Mouse (Mus musculus) telencephalon, adult 2 months (tissue): Measurements from ENCODE around the gene Rab3a.

Source experiments
- DNase-seq: peaks from one replicate; pipeline ENCODE4 v3.0.0-alpha.2; 2011; ENCODE audit warnings: low read depth, low spot score

Gene Rab3a

DNA sequence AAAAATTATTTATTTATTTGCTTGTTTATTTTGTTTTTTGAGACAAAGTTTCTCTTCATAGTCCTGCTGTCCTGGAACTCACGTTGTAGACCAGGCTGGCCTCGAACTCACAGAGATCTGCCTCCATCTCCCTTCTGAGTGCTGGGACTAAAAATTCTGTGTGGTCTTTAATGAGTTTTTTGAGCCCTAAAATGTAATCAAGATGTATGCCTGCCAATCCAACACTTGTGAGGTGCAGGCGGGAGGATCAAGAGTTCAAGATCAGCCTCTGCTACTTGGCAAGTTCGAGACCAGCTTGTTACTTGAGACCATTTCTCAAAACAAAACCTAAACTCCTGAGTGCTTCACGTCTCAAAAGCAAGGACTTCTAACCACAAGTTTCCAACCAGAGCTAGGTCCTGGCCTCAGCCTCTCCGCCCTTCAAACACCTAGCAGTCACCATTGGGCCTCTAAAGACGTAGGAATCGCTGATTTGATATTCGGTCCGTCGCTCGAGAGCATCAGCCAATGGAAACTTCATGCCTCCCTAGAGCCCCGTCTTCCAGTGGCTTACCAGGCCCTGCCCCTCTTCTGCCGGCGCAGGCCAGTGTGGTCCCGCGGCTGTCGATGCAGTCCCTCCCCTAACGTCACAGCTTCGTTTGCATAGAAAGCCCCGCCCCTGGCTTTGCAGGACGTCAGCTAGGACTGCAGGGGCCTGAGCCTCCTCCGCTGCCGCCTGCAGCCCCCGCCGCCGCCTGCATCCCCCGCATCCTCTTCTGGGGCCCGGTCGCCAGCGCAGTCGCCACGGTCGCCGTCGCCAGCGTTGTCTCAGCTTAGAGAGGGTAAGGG lies at the start of gene Rab3a:
TSS of gene Rab3a (plus strand) at position 637 of the 828 bp plus-strand sequence.
- peak; percentile 99 for DNase-seq

DNA sequence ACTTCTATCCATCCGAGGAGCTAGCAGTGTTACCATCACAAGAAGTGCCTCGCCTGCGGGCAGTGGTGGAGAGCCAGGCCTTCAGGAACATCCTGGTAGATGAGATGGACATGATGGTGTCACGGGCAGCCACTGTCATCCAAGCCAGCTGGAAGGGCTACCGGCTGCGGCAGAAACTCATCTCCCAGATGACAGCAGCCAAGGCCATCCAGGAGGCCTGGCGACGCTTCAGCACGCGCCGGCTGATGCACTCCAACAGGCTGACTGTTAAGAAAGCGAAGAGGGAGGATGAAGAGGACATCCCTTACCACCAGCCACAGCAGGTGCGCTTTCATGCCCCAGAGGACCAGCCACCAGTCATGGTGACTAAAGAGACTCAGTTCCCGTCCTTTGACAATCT lies 46.2 kb upstream of the Rab3a start:
- DNase-seq: no peak

DNA sequence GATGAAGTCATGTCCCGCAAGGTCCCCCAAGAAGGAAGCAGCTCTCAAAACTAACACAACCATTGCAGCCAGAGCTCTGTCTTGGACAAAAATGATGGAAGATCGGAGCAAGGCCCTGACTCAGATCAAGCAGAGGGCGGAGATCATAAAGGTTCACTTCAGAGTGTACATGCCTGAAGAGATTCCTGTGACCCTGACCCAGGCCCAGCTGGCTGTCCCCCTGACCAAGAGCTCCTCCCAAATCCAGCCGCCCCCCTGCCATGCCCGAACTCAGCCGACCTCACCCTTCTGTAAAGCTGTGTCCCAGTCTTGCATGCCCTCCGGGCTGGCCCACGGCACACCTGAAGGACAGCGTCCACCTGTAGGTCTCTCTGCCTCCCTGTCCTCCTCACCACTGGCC lies 44.7 kb upstream of the Rab3a start:
- DNase-seq: no peak

DNA sequence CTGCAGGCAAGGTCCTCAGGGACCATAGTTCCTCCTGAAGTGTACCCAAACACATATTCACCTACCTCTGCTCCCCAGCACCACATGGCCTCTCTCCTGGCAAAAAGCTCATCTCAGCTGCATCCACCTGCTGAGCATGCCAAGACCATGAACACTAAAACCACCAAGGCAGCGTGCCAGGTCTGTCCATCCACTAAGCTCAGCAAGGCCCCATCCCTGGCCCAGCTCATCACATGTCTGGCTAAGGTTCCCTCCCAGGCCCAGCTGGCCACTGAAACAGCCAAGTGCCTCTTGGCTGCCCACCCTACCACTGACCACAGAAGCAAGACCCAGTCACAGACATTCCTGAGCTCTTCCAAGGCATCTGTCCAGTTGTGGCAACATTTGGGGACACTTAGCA lies 44.2 kb upstream of the Rab3a start:
- DNase-seq: no peak

DNA sequence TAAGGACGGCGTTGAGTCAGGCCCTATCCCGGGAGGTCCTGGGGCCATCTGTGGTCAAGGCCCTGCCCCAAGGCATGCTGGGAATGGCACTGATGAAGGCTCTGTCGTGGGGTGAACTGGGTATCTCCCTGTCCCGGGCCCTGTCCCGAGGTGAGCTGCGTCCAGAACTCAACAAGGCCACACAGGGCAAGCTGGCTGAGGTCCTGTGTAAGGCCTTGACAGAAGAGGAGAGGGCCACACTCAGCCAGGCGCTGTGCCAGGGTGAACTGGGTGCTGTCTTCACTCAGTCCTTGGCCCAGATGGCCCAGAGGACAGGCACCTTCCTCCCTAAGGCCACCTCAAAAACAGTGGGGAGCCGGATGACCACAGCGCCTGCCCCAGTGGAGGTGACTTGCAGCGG lies 43.4 kb upstream of the Rab3a start:
- no peak for DNase-seq

DNA sequence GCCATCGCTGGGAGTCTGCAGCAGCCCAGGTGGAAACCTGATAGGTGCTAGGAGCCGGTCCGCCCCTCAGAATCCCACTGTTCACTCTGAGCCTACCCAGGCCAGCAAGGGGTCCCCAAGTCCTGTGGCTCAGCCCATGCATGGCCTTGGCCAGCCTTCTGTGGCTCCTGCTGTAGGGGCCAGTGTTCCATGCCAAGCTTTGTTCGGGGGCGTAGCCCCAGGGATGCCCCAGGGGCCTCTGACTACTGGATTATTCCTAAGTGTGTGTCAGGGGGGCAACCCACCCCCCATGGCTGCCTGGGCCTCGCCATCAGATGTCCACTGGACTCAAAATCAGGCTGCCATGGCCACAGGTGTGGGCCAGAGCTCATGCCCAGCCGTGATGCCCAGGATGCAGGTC lies 40.5 kb upstream of the Rab3a start:
- no peak for DNase-seq

DNA sequence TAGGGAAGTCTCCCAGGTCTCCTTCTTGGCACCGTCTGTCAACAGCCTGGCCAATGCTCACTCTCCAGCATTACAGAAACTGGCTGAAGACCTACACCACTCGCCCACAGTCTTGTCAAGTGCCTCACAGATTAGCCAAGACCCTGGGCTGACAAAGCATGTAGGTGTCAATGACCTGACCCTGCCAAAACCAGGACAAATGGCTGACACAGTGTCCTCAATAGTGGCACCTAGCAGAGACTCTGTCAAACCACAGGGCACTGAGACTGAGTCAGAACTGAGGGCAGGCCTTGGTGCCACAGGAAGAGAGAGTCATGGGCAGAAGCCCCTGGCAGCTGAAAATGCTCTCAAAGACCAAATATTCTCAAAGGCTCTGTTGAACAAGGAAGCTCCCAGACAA lies 39.4 kb upstream of the Rab3a start:
- no peak for DNase-seq

DNA sequence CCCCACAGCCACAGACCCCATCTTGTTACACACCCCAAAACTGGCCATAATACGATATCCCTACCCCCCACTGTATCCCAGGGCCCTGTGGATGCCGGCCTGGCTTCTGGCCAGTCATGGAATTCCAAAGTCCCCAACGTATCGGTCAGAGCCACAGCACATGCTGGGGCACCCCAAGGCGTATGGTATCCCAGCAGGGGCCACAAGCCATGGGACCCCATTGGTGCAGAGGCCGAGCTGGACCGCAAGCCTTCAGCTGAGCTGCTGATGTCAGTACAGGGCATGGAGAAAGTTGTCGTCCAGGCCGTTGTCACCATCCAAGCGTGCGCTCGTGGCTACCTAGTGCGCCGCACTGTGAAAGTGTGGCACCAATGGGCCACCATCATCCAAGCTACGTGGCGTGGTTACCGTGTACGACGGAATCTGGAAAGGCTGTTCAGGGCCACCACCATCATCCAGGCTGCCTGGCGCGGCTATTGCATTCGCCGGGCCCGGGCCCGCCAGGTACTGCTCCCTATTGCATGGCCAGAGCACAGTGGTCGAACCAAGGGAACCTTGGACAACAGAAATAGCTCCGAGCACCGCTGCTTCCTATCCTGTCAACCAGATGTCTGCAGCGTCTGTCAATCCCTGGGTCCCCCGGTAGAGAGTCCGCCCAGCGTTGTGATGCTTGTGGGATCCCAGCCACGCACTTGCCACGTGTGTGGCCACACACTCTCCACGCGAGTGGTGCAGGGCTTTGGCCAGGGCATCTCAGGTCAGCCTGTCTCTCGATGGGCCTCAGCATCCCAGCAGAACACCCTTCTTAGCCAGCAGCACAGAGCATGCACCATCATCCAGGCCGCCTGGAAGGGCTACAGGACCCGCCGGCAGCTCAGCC lies 37.7 kb upstream of the Rab3a start:
- DNase-seq: no peak

DNA sequence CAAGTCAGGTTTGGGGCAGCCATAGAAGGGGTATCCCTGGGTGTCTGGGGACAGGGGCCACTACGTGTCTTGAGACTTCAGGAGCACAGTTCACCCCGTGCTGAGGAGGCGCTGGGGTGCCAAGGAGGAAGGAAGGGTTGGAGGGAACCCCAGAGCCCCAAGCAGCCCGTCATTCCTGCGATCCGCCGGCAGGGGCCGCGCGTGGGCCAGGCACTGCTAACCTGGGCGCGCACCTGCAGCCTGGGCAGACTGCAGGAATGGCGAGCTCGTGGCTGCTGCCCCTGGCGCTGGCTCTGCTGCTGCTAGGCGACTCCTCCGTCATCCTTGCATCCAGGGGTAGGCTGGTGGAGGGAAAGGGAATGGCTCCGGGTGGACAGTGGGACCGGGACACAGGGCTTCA lies 36.2 kb upstream of the Rab3a start, which contains the start of gene Gm3336:
TSS of gene Gm3336 (plus strand) at position 247 of the 400 bp plus-strand sequence.
- no peak for DNase-seq

DNA sequence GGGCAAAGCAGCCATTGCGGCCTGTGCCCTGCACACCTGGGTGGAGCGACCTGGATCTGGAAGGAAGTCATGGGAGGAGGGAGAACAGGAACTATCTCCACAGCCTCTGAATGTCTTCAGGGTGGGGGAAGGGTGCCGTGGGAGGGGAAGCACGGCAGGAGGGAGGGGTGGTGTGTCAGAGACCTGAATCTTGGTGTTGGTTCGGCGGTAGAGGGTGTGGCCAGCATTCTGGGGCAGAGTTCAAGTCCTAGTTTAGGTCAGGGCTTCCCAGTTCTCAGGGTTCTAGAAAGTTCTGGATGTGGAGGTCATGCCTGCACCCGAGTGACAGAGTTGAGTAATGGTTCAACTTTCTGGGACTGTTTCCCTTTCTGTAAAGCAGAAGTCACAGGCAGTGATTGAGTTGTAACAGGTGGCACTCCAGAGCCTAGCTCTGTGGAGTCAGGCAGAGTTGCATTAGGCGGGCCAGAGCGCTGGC lies 34.6 kb upstream of the Rab3a start:
- no peak for DNase-seq

DNA sequence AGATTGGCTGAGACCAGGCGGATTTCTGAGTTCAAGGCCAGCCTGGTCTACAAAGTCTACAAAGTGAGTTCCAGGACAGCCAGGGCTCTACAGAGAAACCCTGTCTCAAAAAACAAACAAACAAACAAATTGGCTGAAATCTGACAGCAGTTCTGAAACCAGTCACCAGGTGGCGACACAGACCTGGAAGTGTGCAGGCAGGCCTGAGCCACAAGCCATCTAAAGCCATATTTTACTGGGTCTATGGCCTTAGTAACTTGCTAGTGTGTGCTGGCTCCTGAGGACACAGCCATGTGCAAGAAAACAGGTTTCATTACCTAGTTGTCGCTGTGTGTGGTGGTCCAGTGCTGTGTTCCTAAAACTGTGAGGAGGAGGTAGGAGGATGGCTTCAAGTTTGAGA lies 33.7 kb upstream of the Rab3a start:
- no peak for DNase-seq

DNA sequence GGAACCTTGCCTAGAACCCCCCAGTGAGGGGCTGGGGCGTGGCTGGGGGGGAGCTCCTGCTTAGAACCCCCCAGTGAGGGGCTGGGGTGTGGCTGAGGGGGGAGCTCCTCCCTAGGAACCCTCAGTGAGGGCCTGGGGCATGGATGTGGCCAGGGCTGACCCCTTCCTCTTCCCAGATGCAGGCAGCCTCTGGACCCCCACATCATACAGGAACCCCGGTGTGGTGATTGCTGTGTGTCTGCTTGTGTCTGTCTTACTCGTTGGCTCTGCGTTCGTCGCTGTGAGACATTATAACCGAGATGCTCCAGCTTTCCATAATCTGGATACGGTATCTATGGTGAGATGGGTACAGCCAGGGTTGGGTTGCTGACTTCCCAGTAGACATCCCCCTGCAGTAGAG lies 32.9 kb upstream of the Rab3a start:
- DNase-seq: no peak

DNA sequence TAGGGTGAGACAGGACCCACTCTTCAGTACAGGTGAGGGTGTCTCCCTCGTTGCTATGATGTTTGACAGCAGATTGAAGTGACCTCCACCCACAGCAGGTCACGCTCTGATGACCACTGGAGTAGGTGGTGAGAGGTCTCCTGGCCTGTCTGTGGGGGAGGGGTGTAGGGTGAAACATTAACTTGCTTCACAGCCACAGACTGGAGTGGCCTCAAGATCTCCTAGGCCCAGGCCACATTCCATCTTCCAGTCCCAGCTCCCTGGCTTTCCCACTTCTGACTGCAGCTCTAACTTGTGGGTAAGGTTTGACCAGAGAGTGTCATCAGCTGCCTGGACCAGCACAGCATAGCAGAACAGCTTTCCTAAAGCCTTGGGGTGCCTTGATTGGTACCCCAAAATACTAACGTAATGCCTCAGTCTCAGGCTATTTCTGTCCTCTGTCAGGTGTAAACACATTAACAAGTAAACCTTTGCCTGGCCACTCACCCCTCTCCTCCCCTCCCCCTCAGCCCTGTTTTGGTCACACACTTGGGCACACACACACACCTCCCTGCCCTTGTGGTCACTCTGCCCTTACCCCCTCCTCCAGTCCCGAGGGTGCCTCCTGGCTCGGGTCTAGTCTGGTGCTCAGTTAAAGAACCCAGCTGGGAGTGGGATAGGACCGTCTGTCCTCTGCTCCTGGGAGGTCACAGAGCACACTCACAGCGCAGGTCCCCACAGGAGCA lies 30.8 kb upstream of the Rab3a start, which contains the start of gene Pde4c:
TSS of gene Pde4c (plus strand) at position 235 of the 725 bp plus-strand sequence.
- DNase-seq: no peak

DNA sequence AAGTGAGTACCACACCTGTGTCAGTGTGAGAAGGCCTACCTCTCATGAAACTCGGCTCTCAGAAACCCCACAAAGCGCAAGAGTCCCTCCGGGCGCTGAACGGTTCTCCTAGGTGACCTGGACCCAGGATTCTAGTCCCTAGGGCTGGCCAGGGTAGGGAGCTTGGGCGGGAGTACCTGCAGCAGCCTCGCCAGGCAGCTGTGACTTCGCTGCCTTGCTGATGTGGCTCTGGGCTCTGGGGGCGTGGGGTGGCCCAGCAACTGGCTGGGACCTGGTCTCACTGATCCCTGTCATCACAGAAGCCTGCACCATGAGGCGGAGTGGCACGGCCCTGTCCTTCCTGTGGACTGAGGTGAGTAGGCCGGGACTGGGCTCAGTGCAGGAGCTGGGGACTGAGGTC lies 30.3 kb upstream of the Rab3a start:
- no peak for DNase-seq

DNA sequence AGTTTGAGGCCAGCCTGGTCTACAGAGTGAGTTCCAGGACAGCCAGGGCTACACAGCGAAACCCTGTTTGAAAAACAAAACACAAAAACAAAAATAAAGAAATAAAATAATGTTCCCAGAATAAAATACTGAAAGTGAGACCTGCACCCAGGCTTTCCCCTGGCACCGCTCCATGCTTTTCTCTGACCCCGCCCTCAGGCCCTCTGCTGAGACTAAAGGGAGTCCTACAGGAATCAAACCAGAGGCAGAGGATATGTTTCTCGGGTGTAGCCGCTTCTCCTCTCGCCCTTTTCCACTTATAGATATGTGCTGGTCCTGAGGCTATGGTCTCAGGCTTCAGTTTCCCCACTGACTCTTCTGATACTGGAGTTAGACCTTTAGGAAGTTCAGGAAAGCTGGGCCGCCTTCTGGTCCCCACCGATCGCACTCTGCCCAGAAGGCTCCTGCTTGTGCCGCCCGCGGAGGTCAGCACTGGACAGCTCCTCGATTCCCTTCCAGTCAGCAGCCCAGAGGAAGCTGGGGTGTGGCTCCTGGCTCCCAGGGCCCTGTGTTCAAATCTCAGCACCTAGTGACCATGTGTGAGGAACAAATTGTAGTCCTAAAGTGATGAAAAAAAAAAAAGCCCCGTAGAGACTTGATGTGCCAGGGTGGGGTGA lies 28.6 kb upstream of the Rab3a start:
- DNase-seq: no peak

DNA sequence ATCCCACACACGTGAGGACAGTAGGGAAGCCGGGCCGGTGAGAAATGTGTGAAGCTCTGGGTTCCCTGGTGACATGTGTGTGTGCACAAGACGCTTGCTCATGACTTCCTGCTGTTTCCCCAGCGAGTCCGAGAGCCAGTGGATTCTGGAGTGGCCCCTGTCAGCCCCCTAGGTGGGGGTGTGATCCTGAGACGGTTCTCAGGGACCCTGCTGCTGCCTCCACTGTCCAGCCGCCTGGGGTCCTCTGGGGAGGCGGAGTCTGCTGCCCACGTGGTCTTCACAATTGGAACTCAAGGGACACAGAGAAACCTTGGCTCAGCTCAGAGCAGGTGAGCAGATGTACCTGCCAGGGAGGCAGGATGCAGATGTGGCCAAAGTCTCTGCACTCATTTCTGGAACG lies 27.8 kb upstream of the Rab3a start:
- DNase-seq: no peak

DNA sequence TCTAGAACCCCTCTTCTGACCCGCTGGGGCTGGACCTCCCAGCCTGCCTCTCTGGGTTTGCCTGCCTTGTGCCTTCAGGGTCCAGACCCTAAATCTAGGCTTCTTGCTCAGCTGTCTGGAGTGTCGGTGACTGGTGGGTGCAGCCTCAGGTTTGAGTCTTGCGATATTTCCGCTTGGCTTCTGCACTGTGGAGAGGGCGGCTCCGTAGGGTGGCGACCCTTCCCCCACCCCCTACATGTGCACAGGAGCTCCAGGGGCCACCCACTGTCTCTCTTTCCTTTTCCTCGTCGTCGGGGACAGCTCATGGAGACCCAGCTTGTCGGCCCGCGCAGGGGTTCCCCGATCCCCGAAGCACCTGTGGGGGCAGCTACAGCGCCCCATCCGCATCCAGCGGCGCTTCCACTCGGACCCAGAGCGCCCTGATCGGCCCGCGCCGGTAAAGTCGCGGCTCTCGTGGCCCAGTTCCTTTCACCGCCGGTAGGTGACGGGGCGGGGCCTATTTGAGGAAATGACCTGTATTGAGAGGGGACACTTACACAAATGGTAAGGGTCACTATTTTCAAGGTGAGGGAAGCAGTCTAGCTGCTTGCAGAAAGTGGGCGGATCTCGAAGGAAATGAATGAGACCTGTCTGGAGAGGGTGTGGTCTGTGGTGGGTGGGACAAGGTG lies 24.5 kb upstream of the Rab3a start:
- no peak for DNase-seq

DNA sequence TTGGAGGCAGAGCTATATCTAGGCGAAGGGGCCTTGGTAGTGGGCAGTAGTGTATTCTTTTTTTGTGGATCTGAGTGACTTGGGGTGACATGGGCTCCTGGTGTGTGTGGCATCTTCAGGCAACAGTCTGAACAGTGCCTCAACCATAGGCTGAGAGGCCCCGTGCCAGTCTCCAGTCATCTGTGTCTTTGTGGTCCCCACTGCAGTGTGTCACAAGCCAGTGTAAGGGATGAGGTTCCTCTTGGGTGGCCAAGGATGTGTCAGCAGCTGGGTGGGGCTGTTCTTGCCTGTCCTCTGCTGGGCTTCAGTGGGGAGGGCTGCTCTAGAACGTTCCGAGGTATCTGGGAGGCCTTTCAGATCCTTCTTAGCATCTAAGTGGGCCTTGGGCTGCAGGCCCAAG lies 23.5 kb upstream of the Rab3a start:
- no peak for DNase-seq

DNA sequence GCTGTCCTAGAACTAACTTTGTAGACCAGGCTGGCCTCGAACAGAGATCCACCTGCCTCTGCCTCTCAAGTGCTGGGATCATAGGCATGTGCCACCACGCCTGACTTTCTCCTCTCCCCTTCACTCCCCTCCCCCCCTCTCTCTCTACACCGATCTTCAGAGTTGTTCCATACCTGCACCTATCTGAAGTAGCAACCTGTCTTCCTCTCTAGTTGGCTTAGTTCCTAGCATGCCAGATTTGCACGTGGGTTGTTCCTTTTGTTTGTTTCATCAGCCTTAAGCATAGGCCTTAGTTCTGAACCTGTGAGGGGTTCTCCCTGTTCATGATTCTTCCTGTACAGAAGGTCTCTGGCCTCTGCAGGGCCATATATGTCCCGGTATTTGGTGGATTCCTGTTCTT lies 16.8 kb upstream of the Rab3a start:
- no peak for DNase-seq

DNA sequence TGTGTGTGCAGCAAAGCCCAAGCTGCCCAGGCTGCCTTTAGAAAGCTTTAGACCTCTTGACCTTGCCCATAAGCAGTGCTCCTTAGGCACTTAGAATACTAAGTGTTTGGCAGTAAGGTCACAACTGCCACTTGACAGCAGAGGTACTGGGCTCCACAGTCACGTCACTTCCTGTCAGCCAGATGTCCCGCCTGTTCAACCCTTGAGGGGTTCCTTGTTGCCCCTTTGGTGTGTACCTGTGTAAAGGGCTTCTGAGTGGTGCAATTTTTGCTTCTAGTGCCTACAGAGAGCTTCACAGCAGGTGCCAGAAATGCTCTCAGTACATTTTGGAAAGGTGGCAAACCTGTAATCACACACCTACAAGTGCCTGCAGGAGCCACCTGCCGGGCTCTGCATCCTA lies 16.3 kb upstream of the Rab3a start:
- DNase-seq: no peak

DNA sequence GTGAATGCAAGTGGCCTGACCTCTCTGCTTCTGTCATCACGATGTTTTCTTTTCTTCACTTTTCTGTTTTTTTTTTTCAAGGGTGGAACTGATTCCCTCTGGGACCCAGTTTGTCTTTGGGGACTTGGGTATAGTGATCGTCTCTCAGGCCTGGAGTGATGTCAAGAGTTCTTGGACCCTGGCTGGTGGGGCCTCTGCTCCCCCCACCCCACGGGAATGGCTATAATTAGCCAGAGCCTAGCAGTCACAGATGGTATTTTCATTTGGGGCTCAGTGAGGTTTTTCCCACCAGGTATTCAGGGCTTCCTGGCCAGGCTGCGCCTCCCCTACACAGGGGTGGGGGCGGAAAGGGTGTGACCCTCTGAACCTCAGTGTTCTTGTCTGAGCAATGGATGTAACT lies 12.8 kb upstream of the Rab3a start:
- no peak for DNase-seq
